Mouse (Mus musculus) gastrocnemius, postnatal 36 days (tissue): ENCODE measurements at regions not wholly inside any gene's neighbourhood (a gene's known extent, or its start where the extent isn't known, plus 50 kb on each side); places are given as distances from the start of the nearest gene placed in this dataset.

ENCODE experiments used
- DNase-seq, 2 experiments: peaks; one replicate each; pipeline ENCODE4 v3.0.0; 2022
- intact Hi-C: fragments of 180-260 bp; cut with DNase I; formaldehyde crosslinking; loops from one replicate; pipeline ENCODE4 v1.15.1; 2025

- no peak for DNase-seq
- intact Hi-C loops = no loop called here
Observed at GRCm38 (mm10) chr5:83091483-83091882, 263.5 kb downstream of the Tecrl start.

DNA sequence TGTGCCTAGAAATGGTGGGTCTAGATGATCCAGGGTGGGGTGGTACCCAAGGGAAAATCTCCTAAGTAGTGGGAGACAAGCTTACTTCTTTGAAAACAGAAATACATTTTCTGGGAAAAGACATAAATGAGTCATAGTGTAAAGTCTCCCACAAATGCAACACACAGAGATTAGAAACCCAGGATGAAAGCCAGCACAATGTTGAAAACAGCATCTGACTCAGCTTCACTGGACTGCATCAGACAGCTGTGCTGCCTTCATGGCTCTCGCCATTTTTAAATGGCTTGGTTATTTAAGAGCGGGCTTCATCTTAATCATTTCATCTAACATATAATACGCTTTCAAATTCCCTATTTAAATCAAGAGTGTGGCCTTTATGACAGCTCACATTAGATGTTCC lies 300.2 kb downstream of the Tecrl start:
- no peak for DNase-seq
- intact Hi-C loops = no loop called here

DNA sequence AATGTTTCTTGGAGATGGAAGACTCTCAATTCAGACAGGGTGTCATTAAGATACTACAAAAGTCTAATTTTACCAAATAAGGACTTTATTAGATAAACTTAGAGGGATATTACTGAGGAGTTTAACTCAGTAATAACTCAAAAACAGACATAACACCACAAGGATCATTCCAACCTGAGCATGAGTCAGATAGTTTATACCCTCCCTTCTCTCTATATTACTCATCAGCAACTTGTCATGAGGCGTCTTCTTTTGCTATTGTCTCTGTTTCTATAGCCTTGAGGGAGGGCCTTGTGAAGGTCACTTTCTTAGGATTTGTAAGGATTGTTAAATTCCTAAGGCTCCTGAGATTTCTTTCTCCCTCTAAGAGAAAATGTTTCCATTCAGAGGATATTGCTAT lies 307.8 kb downstream of the Tecrl start:
- DNase-seq = no peak

DNA sequence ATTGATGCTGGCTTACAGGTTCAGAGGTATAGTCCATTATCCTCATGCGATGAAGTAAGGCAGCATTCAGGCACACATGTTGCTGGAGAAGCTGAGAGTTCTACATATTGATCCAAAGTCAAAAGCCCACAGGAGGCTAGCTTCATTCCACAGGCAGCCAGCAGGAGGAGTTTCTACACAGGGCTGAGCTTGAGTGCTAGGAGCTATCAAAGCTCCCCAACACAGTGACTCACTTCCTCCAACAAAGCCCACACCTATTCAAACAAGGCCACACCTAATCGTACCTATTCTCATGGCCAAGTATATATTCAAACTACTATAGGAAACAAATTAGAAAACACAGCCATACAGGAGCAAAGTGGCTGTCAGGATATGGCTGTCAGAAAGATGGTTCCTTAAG lies 325.3 kb downstream of the Tecrl start:
- intact Hi-C loops = no loop called here
- no peak for DNase-seq

More for the DNA sequence above, 307.8 kb downstream of the Tecrl start:
- intact Hi-C loops = no loop called here

DNA sequence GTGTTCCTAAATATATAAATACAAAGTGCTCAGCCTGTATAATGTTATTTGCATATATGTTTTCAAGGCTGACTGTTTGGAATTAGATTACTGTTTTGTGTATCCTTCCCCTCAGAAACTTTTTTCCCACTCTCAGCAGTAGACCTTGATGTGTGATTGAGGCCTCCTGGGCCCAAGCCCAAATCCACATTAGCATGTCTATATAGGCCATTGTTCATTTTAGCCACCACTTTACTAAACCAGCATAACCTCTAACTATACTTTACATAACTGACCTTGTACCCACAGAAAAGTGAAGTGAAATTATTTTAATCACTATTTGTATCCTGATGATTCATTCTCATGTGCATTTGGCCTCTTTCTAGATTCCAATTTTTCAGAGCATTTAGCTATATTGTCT lies 349.0 kb downstream of the Tecrl start:
- intact Hi-C loops = no loop called here
- no peak for DNase-seq

DNA sequence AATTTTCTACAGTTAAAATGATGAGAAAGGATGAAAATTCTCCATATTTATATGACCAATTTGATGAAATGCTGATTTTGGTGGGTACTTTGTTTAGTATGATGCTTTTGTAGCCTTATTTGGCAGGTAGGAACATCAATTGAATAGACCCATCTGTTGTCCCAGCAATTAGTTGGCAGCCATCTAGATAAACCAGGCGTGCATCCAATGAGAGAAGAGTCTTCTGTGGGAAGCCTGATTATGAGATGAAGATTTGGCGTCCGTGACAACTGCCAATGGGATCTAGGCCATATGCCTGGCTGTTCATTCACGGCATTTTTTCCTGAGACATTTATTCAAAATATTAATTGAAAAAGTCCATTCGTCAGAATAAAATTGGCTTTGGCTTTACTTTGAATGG lies 365.9 kb downstream of the Tecrl start:
- no peak for DNase-seq
- intact Hi-C loops = no loop called here

DNA sequence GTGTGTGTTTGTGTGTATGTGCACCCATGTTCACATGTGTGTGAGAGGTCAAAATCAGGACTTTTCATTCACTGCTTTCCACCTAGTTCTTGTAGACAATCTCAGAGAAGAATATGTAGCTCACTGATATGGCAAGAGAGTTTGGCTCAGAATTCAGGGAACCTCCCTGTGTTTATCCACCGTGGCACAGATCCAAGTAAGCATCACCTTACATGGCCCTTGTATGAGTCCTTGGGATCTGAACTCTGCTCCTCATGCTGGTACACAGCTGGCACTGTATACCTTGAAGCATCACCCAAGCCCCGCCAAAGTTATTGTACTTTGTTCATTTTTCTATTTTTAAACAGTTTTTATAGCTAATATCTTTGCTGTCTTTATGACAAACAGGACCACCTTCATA lies 385.7 kb downstream of the Tecrl start:
- intact Hi-C loops = no loop called here

GRCm38 (mm10) chr5:82966824-82967223 lies 388.2 kb downstream of the Tecrl start:
- DNase-seq = no peak
- intact Hi-C loops = no loop called here

More for the DNA sequence above, 385.7 kb downstream of the Tecrl start:
- DNase-seq = no peak

- peak; percentile 15 to 50 for DNase-seq
- intact Hi-C loops = no loop called here
Observed at GRCm38 (mm10) chr5:82966180-82966579, 388.8 kb downstream of the Tecrl start.

DNA sequence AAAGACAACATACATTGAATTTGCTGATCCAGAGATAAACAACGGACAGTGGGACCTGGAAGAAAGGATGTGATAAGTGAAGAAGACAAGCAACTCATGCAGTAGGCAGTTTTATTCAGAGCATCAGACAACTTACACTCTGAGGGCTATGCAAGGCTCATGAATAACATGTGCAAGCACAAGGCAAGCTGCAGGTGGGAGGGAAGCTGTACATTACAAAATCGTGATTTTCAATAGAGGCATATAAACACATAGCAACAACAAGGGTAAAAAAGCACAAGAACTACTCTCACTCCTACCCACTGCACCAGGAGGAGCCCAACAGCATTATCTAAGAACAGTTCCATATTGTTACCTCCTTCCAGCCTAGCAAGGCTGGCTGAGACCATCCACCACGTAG lies 390.5 kb downstream of the Tecrl start:
- no peak for DNase-seq
- intact Hi-C loops = no loop called here

DNA sequence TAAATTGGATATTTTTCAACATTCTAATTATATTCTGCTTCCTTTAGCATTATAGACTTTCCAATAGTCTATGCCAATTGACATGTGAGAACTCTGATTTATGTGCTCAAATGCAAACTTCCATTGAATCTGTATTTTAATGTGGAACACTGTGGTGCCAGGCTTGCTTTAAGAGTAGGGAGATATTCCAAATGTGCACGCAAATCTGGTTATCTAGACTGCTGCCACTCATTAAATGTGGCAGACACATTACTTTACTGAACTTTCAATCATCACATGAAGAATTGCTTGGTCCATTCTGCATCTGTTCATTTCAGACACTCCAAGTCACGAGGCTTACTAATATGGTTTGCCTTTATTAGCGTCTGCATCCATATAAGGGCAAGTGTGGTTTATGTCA lies 399.0 kb downstream of the Tecrl start:
- DNase-seq = no peak
- intact Hi-C loops = no loop called here

DNA sequence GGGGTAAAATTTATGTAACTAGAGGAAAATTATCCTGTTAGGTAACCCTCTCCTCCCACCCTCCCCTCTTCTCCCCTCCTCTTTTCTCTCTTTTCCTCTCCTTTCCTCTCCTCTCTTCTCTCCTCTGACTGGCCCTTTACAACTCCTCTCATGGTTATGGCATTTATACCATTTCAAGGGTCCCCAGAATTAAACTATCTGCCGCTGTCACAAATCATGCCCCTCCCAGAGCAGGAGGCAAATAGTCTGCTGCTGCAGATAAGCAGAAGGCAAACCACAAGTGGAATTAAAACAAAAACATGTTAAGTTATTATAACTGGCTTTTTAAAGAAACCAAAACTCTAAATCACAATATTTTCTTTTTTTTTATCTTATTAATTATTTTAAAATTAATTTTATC lies 407.9 kb downstream of the Tecrl start:
- intact Hi-C loops = no loop called here
- DNase-seq = no peak

DNA sequence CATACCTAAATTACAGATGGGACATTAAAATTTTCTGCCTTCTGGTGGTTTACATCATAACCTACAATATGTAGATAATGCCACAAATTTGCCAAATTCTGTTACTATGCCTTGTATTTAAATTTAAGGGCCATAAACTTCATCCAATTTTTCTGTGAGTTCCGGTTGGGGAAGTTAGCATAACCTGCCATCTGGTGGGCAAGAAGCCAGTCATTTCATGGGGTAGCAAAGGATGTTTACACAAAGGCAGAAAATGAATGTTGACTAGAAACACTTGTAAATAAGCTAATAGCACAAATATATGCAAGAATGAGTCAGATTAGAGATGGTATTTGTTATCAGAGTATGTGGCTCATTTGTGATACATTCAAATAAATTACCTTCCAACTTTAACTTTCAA lies 415.2 kb downstream of the Tecrl start:
- intact Hi-C loops = no loop called here
- no peak for DNase-seq

DNA sequence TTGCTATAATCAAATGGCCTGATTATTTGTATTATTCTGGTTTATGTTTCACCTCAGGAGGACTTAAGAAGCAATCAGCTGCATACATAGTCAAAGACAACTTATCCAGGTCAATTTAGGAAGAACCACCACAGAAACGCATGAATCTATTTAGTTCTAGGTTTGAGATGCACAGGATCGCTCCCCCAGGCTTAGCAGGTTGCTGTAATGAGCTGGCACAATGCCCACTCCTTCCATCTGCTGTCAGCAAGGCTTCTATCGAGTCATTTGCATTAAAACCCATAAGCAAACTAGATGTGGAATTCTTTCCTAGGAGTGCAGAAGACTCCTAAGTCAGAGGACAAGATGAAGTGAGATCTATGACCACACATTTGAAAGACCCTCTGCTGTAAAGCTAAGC lies 455.6 kb downstream of the Tecrl start:
- intact Hi-C loops = no loop called here
- no peak for DNase-seq

DNA sequence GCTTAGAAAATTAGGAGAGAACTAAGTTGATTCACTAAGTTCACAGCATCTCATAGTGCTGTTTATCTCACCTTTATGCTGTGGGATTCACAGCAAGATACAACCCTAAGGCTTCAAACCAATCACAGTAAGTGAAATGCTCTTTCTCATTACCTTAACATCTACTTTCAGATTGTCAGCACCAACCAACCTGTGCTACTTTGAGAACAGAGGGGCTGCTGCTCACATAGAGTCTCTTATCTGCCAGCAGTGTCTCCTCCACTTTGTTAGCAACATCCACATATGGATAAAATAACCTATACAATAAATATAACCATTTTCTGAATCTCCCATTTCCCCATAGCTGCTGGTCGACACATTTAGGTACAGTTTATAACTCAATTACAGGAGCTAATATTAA lies 456.1 kb downstream of the Tecrl start:
- DNase-seq = no peak
- intact Hi-C loops = no loop called here

DNA sequence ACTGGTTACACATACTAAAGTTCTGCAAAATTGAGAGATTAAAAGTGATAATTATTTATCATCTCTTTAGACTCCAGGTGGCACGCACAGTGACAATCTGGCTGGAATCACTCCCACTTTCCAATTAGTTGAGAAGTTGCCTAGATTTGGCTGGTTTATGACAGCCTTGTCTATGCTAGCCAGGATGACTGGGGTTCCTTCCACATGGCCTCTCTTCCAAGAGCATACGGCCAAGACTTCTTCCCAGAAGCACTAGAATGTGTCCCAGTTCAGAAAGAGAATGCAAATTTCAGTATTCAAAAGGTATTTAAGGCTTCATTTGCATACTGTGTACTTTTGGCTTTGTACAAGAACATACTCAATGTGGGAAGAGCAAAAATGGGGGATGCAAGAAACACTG lies 456.6 kb downstream of the Tecrl start:
- no peak for DNase-seq
- intact Hi-C loops = no loop called here

DNA sequence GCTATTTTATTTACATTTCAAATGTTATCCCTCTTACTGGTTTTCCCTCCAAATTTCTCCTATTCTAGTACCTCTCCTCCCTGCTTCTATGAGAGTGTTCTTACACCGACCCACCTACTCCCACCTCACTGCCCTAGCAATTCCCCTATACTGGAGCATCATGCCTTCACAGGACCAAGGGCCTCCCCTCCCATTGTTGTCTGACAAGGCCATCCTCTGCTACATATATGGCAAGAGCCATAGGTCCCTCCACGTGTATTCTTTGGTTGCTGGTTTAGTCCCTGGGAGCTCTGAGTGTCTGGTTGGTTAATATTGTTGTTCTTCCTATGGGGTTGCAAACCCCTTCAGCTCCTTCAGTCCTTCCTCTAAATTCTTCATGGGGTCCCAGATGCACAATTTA lies 485.7 kb downstream of the Tecrl start:
- no peak for DNase-seq
- intact Hi-C loops = no loop called here

GRCm38 (mm10) chr5:82864347-82864746 lies 490.6 kb downstream of the Tecrl start:
- intact Hi-C loops = no loop called here
- no peak for DNase-seq

DNA sequence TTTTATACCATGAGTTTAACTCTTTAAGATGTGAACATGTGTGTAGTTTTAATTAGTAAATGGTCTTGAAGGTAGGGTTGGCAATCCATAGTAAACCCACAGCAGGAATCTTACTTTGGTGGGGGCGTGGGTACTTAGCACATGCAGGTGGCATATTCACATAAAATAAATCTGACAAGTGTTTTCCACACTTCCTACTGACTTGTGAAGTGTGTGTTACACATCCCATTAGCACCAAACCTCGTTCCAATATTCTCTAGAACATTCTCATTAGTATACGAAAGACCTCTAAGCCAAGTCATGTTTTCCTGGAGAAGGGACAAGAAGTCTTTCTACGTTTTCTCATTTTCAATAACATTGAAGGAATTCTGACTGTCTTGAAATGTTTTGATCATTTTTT lies 529.7 kb downstream of the Tecrl start:
- intact Hi-C loops = no loop called here

DNA sequence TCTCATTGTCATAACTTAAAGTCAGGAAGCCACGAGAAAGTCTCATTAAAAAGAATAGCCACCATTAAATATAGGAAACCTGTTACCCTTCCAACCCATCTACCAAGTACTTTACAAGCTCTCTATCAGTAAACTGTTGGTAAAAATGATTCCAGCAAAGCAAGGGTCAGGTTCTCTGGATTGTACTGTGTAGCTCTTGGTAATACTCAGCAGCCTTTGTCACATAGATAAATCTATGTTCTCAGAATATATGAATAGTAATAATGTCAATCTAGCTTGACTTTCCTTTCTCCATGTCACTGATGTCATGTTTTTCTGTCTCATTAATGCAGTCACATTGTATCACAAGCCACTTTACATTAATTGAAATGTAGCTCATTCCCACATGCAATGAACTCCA lies 561.8 kb downstream of the Tecrl start:
- intact Hi-C loops = no loop called here
- no peak for DNase-seq

More for the DNA sequence above, 529.7 kb downstream of the Tecrl start:
- no peak for DNase-seq
